Mouse (Mus musculus) T-helper 1 cell (primary cell): ENCODE results near the gene Trabd2b.

Experiments
- in situ Hi-C: fragments of 300-600 bp; cut with MboI, MseI; formaldehyde crosslinking; loops from one replicate; pipeline ENCODE4 v1.15.1; 2025; ENCODE audit warnings: high pct_unique_total_duplicates

Gene Trabd2b

GRCm38 (mm10) chr4:114442661-114443060, 36.1 kb downstream of the Trabd2b start:
- in situ Hi-C loops: no loop called here

GRCm38 (mm10) chr4:114448393-114449052, 42.0 kb downstream of the Trabd2b start:
- in situ Hi-C loops: no loop called here

GRCm38 (mm10) chr4:114453101-114453500, 46.6 kb downstream of the Trabd2b start:
- in situ Hi-C loops: no loop called here

- in situ Hi-C loops: no loop called here
Measured at GRCm38 (mm10) chr4:114454016-114454415, 47.5 kb downstream of the Trabd2b start.

- in situ Hi-C loops: no loop called here
Measured at GRCm38 (mm10) chr4:114454495-114455186, 48.1 kb downstream of the Trabd2b start.

GRCm38 (mm10) chr4:114457111-114457510, 50.6 kb downstream of the Trabd2b start:
- in situ Hi-C loops: no loop called here

- in situ Hi-C loops: no loop called here
Measured at GRCm38 (mm10) chr4:114459591-114459990, 53.1 kb downstream of the Trabd2b start.

- in situ Hi-C loops: no loop called here
Measured at GRCm38 (mm10) chr4:114460401-114460800, 53.9 kb downstream of the Trabd2b start.

GRCm38 (mm10) chr4:114461093-114461492, 54.6 kb downstream of the Trabd2b start:
- in situ Hi-C loops: no loop called here

GRCm38 (mm10) chr4:114465641-114466040, 59.1 kb downstream of the Trabd2b start:
- in situ Hi-C loops: no loop called here

GRCm38 (mm10) chr4:114467371-114468094, 61.0 kb downstream of the Trabd2b start:
- in situ Hi-C loops: no loop called here

GRCm38 (mm10) chr4:114468095-114468429, 61.5 kb downstream of the Trabd2b start:
- in situ Hi-C loops: no loop called here

- in situ Hi-C loops: no loop called here
Measured at GRCm38 (mm10) chr4:114469881-114470280, 63.4 kb downstream of the Trabd2b start.

- in situ Hi-C loops: no loop called here
Measured at GRCm38 (mm10) chr4:114472143-114472542, 65.6 kb downstream of the Trabd2b start.

- in situ Hi-C loops: no loop called here
Measured at GRCm38 (mm10) chr4:114476316-114476715, 69.8 kb downstream of the Trabd2b start.

- in situ Hi-C loops: no loop called here
Measured at GRCm38 (mm10) chr4:114477082-114477771, 70.7 kb downstream of the Trabd2b start.

GRCm38 (mm10) chr4:114481518-114481917, 75.0 kb downstream of the Trabd2b start:
- in situ Hi-C loops: loop anchor here (10.0 kb wide), 1 partner anchor 1233 kb away; no protein-coding TSS in a partner anchor

- in situ Hi-C loops: loop anchor here (10.0 kb wide), 1 partner anchor 1231 kb away; no protein-coding TSS in a partner anchor
Measured at GRCm38 (mm10) chr4:114484173-114484572, 77.6 kb downstream of the Trabd2b start.

- in situ Hi-C loops: loop anchor here (10.0 kb wide), 1 partner anchor 1229 kb away; no protein-coding TSS in a partner anchor
Measured at GRCm38 (mm10) chr4:114485996-114486395, 79.5 kb downstream of the Trabd2b start.

GRCm38 (mm10) chr4:114486885-114487531, 80.5 kb downstream of the Trabd2b start:
- in situ Hi-C loops: loop anchor here (10.0 kb wide), 1 partner anchor 1228 kb away; no protein-coding TSS in a partner anchor

GRCm38 (mm10) chr4:114487701-114488100, 81.2 kb downstream of the Trabd2b start:
- in situ Hi-C loops: loop anchor here (10.0 kb wide), 1 partner anchor 1227 kb away; no protein-coding TSS in a partner anchor
